Mouse (Mus musculus) MEL (cell line): ENCODE measurements at regions not wholly inside any gene's neighbourhood (a gene's known extent, or its start where the extent isn't known, plus 50 kb on each side); places are given as distances from the start of the nearest gene placed in this dataset.

Experiments
- CHD2 ChIP-seq: IDR thresholded peaks from 2 replicates; pipeline ENCODE4 v1.6.1; 2011; ENCODE audit warnings: low read length, improper control_type of control experiment
- CTCF ChIP-seq, 3 experiments: IDR thresholded peaks in 2 of 3; conservative IDR thresholded peaks in 1 of 3; 2 replicates each; pipeline ENCODE4 v1.5.1; 2011 to 2012; ENCODE audit warnings: low read length in 3 of 3, low read depth in 2 of 3, mild to moderate bottlenecking in 2 of 3, improper control_type of control experiment in 1 of 3, inconsistent platforms in 1 of 3, mixed read lengths in 1 of 3, moderate library complexity in 1 of 3; ENCODE audit not compliant: control insufficient read depth in 1 of 3, insufficient read depth in 1 of 3, poor library complexity in 1 of 3, severe bottlenecking in 1 of 3
- E2F4 ChIP-seq: IDR thresholded peaks from 2 replicates; pipeline ENCODE4 v1.6.1; 2011; ENCODE audit warnings: low read depth, low read length, improper control_type of control experiment, borderline replicate concordance
- EP300 ChIP-seq, 2 experiments: IDR thresholded peaks; 2 replicates each; pipeline ENCODE4 v1.6.1; 2011; ENCODE audit warnings: improper control_type of control experiment in 2 of 2, low read length in 2 of 2, low read depth in 1 of 2, mild to moderate bottlenecking in 1 of 2
- GATA1 ChIP-seq: IDR thresholded peaks from 2 replicates; pipeline ENCODE4 v1.6.1; 2011; ENCODE audit warnings: low read depth, low read length, improper control_type of control experiment
- MAX ChIP-seq: IDR thresholded peaks from 2 replicates; pipeline ENCODE4 v1.6.1; 2011; ENCODE audit warnings: low read length, improper control_type of control experiment
- MAZ ChIP-seq: IDR thresholded peaks from 2 replicates; pipeline ENCODE4 v1.6.1; 2012; ENCODE audit warnings: low read depth, mild to moderate bottlenecking, inconsistent platforms, low read length, improper control_type of control experiment
- MYB ChIP-seq: IDR thresholded peaks from 2 replicates; pipeline ENCODE4 v1.6.1; 2011; ENCODE audit warnings: mild to moderate bottlenecking, low read depth, low read length, improper control_type of control experiment
- POLR2A ChIP-seq, 2 experiments: IDR thresholded peaks; 2 replicates each; pipeline ENCODE4 v1.6.1; 2011 to 2012; ENCODE audit warnings: low read length in 2 of 2, mild to moderate bottlenecking in 2 of 2, control low read depth in 1 of 2, improper control_type of control experiment in 1 of 2, low read depth in 1 of 2, moderate library complexity in 1 of 2; ENCODE audit not compliant: control insufficient read depth in 1 of 2, insufficient read depth in 1 of 2, poor library complexity in 1 of 2
- POLR2AphosphoS5 ChIP-seq: IDR thresholded peaks from 2 replicates; pipeline ENCODE4 v1.6.1; 2012; ENCODE audit warnings: low read depth, borderline replicate concordance, mild to moderate bottlenecking, inconsistent platforms, low read length, moderate library complexity, mixed read lengths
- TAL1 ChIP-seq: IDR thresholded peaks from 2 replicates; pipeline ENCODE4 v1.6.1; 2012; ENCODE audit warnings: mild to moderate bottlenecking, inconsistent platforms, low read length, moderate library complexity, mixed read lengths
- TBP ChIP-seq: IDR thresholded peaks from 2 replicates; pipeline ENCODE4 v1.8.0; 2011; ENCODE audit warnings: low read depth, low read length, improper control_type of control experiment
- ZC3H11A ChIP-seq: IDR thresholded peaks from 2 replicates; pipeline ENCODE4 v1.6.1; 2012; ENCODE audit warnings: low read depth, mild to moderate bottlenecking, inconsistent platforms, low read length, improper control_type of control experiment
- ZNF384 ChIP-seq: IDR thresholded peaks from 2 replicates; pipeline ENCODE4 v1.6.1; 2012; ENCODE audit warnings: low read depth, mild to moderate bottlenecking, inconsistent platforms, low read length, improper control_type of control experiment

DNA sequence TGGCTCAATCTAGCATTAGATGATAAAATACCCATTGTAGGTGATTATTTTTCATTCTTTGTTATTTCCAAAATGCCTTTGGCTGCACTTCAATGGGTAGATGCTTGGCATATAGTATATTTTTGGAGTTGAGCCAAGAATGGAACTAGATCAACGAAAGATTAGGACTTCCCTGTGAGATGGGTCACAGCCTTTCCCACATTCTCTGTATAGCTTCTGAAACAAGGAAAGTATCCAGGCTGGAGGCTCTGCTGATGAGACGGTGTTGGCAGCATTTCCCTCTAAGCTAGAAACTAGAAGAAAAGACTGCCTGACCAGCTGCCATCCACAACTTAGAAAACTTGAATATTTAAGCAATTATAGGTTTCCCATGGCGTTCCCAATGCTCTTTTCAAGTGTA is 1273.0 kb upstream of the Tenm4 start:
- no peak for TF ChIP-seq ZNF384
- no peak for TF ChIP-seq TBP
- no peak for TF ChIP-seq CTCF (IDR thresholded peaks at IDR 0.05 in 2 of 3, conservative IDR thresholded peaks at IDR 0.05 in 1 of 3; ENCODE audit: control insufficient read depth in 1 of 3, insufficient read depth in 1 of 3, low read depth in 2 of 3, low read length in 3 of 3, poor library complexity in 1 of 3, severe bottlenecking in 1 of 3)
- TF ChIP-seq E2F4, result no peak
- no peak for TF ChIP-seq POLR2AphosphoS5
- no peak for TF ChIP-seq GATA1
- no peak for TF ChIP-seq EP300 (IDR thresholded peaks at IDR 0.05; ENCODE audit: low read depth in 1 of 2, low read length in 2 of 2)
- no peak for TF ChIP-seq MAZ
- TF ChIP-seq POLR2A (IDR thresholded peaks at IDR 0.05; ENCODE audit: control insufficient read depth in 1 of 2, insufficient read depth in 1 of 2, low read depth in 1 of 2, low read length in 2 of 2, poor library complexity in 1 of 2), result no peak
- TF ChIP-seq ZC3H11A, result no peak
- no peak for TF ChIP-seq MAX
- TF ChIP-seq CHD2, result no peak
- no peak for TF ChIP-seq MYB
- TF ChIP-seq TAL1, result no peak
